Mouse (Mus musculus) WW6 (cell line): ENCODE results near the gene Rpl22l1.
A peak's percentile ranks its signal among the peaks of the same experiment; 100 is the strongest.
"Not testable (repeated sequence)": the region's sequence is repeated elsewhere in the genome, so short reads cannot be mapped to it uniquely, and the experiment has no call there.

Source experiments
- DNase-seq: peaks from one replicate; pipeline ENCODE4 v3.0.0-alpha.2; 2013; ENCODE audit warnings: low read depth, low spot score

Gene Rpl22l1

GRCm38 (mm10) chr3:28836796-28837371 is 31.6 kb downstream of the Rpl22l1 start:
- no peak for DNase-seq

- DNase-seq: peak; percentile 22
These were observed 36.8 kb downstream of the Rpl22l1 start for GRCm38 (mm10) chr3:28841886-28842649.

DNA sequence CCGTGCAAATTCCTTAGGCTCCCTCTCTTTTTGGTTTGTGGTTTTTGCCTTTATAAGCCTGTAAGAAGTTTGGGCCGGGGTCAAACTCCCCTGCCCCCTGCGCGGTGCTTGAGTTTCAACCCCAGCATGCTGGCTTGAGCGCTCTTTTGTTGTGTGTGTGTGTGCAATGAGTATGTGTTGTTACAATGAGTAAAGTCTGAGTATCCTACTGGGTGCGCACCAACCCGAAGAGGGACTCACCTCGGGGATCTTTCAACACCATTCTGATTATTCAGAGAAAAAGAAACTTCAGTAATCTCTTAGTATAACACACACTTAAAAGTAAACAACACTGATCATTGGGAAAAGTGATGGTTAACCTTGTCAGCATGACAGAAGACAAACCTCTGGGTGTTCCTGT is 38.0 kb downstream of the Rpl22l1 start:
- DNase-seq: no peak

- no peak for DNase-seq
These were observed 41.9 kb downstream of the Rpl22l1 start for GRCm38 (mm10) chr3:28847115-28847514.

DNA sequence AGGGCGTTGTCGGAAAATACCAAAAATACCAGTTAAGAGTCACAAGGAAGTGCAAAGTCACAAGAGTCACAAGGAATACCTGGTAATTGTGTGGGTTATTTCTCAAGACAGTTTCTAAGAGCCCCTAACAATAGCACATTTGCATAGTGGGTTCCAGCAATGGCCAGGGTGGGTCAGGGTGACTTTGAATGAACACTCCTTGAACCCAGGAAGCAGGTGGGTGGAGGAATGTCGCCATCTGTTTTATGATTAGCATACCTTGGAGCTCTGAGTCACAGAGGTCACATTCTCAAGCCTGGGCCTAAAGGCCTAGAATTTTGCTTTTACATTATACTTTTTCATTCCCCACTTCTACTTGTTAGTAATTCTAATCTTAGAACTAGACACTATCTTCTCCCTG is 46.9 kb downstream of the Rpl22l1 start:
- DNase-seq: not testable (repeated sequence)
